Mouse (Mus musculus) T-helper 17 cell (primary cell): ENCODE data around the gene Tomm5.
"Not testable (repeated sequence)": the region's sequence is repeated elsewhere in the genome, so short reads cannot be mapped to it uniquely, and the experiment has no call there.

Experiments
- in situ Hi-C, 2 experiments: fragments of 300-600 bp; cut with MboI, MseI; formaldehyde crosslinking; loops; 1 replicate in 1 of 2; 2 replicates in 1 of 2; pipeline ENCODE4 v1.15.1; 2025; ENCODE audit warnings: high pct_unique_total_duplicates in 2 of 2

The Tomm5 gene

GRCm38 (mm10) chr4:45107601-45108277 lies at the start of gene Tomm5:
Tomm5 (minus strand) TSS chr4:45108114.
- in situ Hi-C loops: no loop called here

- in situ Hi-C loops: no loop called here
Measured at GRCm38 (mm10) chr4:45156433-45156832, 48.5 kb upstream of the Tomm5 start.

- in situ Hi-C loops: loop anchor here in 1 of 2 experiments (10.0 kb wide), 1 partner anchor 712 kb away; no protein-coding TSS in a partner anchor
Measured at GRCm38 (mm10) chr4:45143005-45143404, 35.1 kb upstream of the Tomm5 start.

GRCm38 (mm10) chr4:45142411-45142810 lies 34.5 kb upstream of the Tomm5 start:
- in situ Hi-C loops: loop anchor here in 1 of 2 experiments (10.0 kb wide), 1 partner anchor 712 kb away; no protein-coding TSS in a partner anchor

GRCm38 (mm10) chr4:45141835-45142234 lies 33.9 kb upstream of the Tomm5 start:
- in situ Hi-C loops: loop anchor here in 1 of 2 experiments (10.0 kb wide), 1 partner anchor 713 kb away; no protein-coding TSS in a partner anchor

GRCm38 (mm10) chr4:45137636-45138035 lies 29.7 kb upstream of the Tomm5 start:
- in situ Hi-C loops: no loop called here

GRCm38 (mm10) chr4:45134471-45134870 lies 26.6 kb upstream of the Tomm5 start:
- in situ Hi-C loops: no loop called here

- in situ Hi-C loops: no loop called here
Measured at GRCm38 (mm10) chr4:45131021-45131420, 23.1 kb upstream of the Tomm5 start.

GRCm38 (mm10) chr4:45121311-45121710 lies 13.4 kb upstream of the Tomm5 start:
- in situ Hi-C loops: no loop called here

GRCm38 (mm10) chr4:45108456-45109110 lies 669 bp upstream of the Tomm5 start:
- in situ Hi-C loops: no loop called here

GRCm38 (mm10) chr4:45107066-45107465 lies 848 bp downstream of the Tomm5 start:
- in situ Hi-C loops: no loop called here

- in situ Hi-C loops: no loop called here
Measured at GRCm38 (mm10) chr4:45106409-45106808, 1.5 kb downstream of the Tomm5 start.

GRCm38 (mm10) chr4:45097198-45097872 lies 10.6 kb downstream of the Tomm5 start:
- in situ Hi-C loops: no loop called here

- in situ Hi-C loops: no loop called here
Measured at GRCm38 (mm10) chr4:45084895-45085290, 23.0 kb downstream of the Tomm5 start.

- in situ Hi-C loops: no loop called here
Measured at GRCm38 (mm10) chr4:45084021-45084894, 23.7 kb downstream of the Tomm5 start, which contains the start of gene Fbxo10. Fbxo10 (minus strand) TSS chr4:45084604.

- in situ Hi-C loops: no loop called here
Measured at GRCm38 (mm10) chr4:45083487-45083886, 24.4 kb downstream of the Tomm5 start.

- in situ Hi-C loops: no loop called here
Measured at GRCm38 (mm10) chr4:45082951-45083350, 25.0 kb downstream of the Tomm5 start.

- in situ Hi-C loops: not testable (repeated sequence)
Measured at GRCm38 (mm10) chr4:45081041-45081440, 26.9 kb downstream of the Tomm5 start.

GRCm38 (mm10) chr4:45073544-45073943 lies 34.4 kb downstream of the Tomm5 start:
- in situ Hi-C loops: no loop called here

- in situ Hi-C loops: no loop called here
Measured at GRCm38 (mm10) chr4:45072261-45072973, 35.5 kb downstream of the Tomm5 start.

- in situ Hi-C loops: no loop called here
Measured at GRCm38 (mm10) chr4:45067742-45068141, 40.2 kb downstream of the Tomm5 start.
